Mouse (Mus musculus) ES-E14 (cell line): ENCODE data around the gene Nos1. TPM values are rescaled to one million over a fixed set of nuclear protein-coding genes. Genes with fewer than 3 reads are reported as not detected.

ENCODE experiments used
- DNase-seq: peaks from one replicate; pipeline ENCODE4 v3.0.0-alpha.2; 2013; ENCODE audit warnings: low read depth, low spot score
- H3K27ac ChIP-seq: 2 replicates; pipeline ENCODE4 v1.5.1; 2012; ENCODE audit warnings: low read depth, mild to moderate bottlenecking, low read length, moderate library complexity, mixed read lengths; ENCODE audit not compliant: poor library complexity, insufficient read depth, severe bottlenecking
- H3K36me3 ChIP-seq: 2 replicates; pipeline ENCODE4 v1.6.1; 2012; ENCODE audit warnings: mild to moderate bottlenecking, low read length, moderate library complexity, mixed read lengths; ENCODE audit not compliant: control insufficient read depth, poor library complexity, insufficient read depth, severe bottlenecking
- H3K4me1 ChIP-seq, 2 experiments: fragments of 150-350 bp in 1 of 2; sonication (generic) in 1 of 2; 2 replicates each; pipeline ENCODE4 v1.6.1; 2012; ENCODE audit warnings: low read length in 2 of 2, mild to moderate bottlenecking in 1 of 2, mixed read lengths in 1 of 2; ENCODE audit not compliant: control insufficient read depth in 2 of 2, insufficient read depth in 2 of 2, poor library complexity in 1 of 2
- H3K4me3 ChIP-seq, 2 experiments: fragments of 150-350 bp in 1 of 2; sonication (generic) in 1 of 2; 2 replicates each; pipeline ENCODE4 v1.5.1; 2012; ENCODE audit warnings: low read length in 2 of 2, low read depth in 1 of 2, mild to moderate bottlenecking in 1 of 2, mixed read lengths in 1 of 2; ENCODE audit not compliant: insufficient read depth in 1 of 2, poor library complexity in 1 of 2, severe bottlenecking in 1 of 2
- H3K9ac ChIP-seq: 2 replicates; pipeline ENCODE4 v1.6.1; 2012; ENCODE audit warnings: low read depth, mild to moderate bottlenecking, low read length, mixed read lengths; ENCODE audit not compliant: poor library complexity, insufficient read depth, severe bottlenecking
- H3K9me3 ChIP-seq: fragments of 150-350 bp; sonication (generic); 2 replicates; pipeline ENCODE4 v1.6.1; 2012; ENCODE audit warnings: low read depth, mild to moderate bottlenecking, low read length; ENCODE audit not compliant: control insufficient read depth, insufficient read depth
- CHD2 ChIP-seq: IDR thresholded peaks from 2 replicates; pipeline ENCODE4 v1.6.1; 2014; ENCODE audit warnings: mild to moderate bottlenecking, low read depth, low read length, inconsistent platforms
- HCFC1 ChIP-seq: IDR thresholded peaks from 2 replicates; pipeline ENCODE4 v1.6.1; 2012; ENCODE audit warnings: low read length, inconsistent platforms, borderline replicate concordance; ENCODE audit not compliant: insufficient read depth
- MAFK ChIP-seq: IDR thresholded peaks from 2 replicates; pipeline ENCODE4 v1.6.1; 2014; ENCODE audit warnings: mild to moderate bottlenecking, low read depth, low read length, inconsistent platforms; ENCODE audit not compliant: insufficient read depth
- ZC3H11A ChIP-seq: IDR thresholded peaks from 2 replicates; pipeline ENCODE4 v1.6.1; 2012; ENCODE audit warnings: low read depth, mild to moderate bottlenecking, inconsistent platforms, low read length, borderline replicate concordance
- ZNF384 ChIP-seq: IDR thresholded peaks from 2 replicates; pipeline ENCODE4 v1.6.1; 2012; ENCODE audit warnings: low read depth, low read length, inconsistent platforms
- in situ Hi-C, 2 experiments: fragments of 600-800 bp; cut with MboI; formaldehyde crosslinking; loops; one replicate each; pipeline ENCODE4 v1.15.1; 2025; ENCODE audit warnings: low sequenced_read_pairs in 2 of 2, inconsistent platforms in 1 of 2; ENCODE audit not compliant: unreplicated experiment in 2 of 2
- total RNA-seq: library from RNA; depleted of rRNA; stranded (reverse); fragments of 300-350 nt; gene quantifications from 2 replicates; pipeline ENCODE4 v1.2.3, GENCODE M21; 2012; rRNA removed

Nos1 gene
- 3.4 and 3.6 TPM in 2 replicates for total RNA-seq

DNA sequence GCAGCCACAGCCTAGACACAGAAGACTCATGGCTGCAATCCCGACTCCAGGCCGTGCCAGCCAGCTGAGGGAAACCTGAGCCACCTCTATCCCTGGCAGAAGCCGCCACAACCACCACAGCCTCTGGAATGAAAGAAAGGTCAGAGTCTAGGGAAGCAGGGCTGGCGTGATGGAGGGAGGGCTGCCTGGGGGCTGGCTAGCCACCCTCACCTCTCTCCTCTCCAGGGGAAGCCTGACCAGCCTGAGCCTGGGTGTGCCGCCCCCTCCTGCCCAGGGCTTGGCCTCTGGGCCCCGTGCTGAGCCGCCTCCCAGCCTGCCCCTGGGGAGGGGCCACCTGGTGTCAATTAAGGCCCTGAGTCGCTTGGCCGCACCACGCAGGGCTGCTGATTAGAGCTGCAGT is at the start of gene Nos1:
Nos1 (plus strand) TSS at position 352 of the 400 bp plus-strand sequence.
- Histone ChIP-seq H3K4me3 (no peak within 1 kb of the TSS), H3K9ac (no peak within 1 kb of the TSS), H3K9me3 (no peaks in the 10 kb centered on the region), H3K27ac (no peak within 1 kb of the TSS), H3K4me1 (no peaks in the 10 kb centered on the region), H3K36me3 (no peaks in the 10 kb centered on the region)
- in situ Hi-C loops = no loop called here
- DNase-seq = no peak
- TF ChIP-seq CHD2 (no peak), ZNF384 (no peak), ZC3H11A (no peak), HCFC1 (no peak), MAFK (no peak)

DNA sequence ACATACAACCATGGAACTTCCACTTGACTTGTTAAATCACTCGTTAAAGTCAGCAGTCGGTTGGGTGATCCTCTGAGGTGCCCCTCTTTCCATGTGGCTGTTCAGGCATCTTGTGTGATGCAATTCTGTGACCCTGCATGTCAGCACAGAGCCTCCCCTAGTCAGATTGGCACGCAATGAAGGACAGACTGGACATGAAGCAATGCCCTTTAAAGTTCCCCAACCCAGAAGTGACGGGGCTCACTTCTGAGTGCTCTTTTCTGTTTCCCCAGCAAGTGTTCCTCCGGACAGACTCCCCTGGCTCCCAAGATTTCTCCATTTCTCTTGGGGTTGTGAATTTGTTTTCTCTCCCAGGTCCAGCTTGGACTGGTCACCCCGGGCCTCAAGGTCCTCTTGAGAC is 49.5 kb upstream of the Nos1 start:
- Histone ChIP-seq H3K36me3 (no peaks in the 10 kb centered on the region), H3K4me1 (no peaks in the 10 kb centered on the region), H3K9ac (no peak overlapping the region), H3K9me3 (no peaks in the 10 kb centered on the region), H3K27ac (no peak overlapping the region), H3K4me3 (no peak overlapping the region)
- in situ Hi-C loops = no loop called here
- DNase-seq = no peak
- TF ChIP-seq ZNF384 (no peak), HCFC1 (no peak), CHD2 (no peak), MAFK (no peak), ZC3H11A (no peak)

DNA sequence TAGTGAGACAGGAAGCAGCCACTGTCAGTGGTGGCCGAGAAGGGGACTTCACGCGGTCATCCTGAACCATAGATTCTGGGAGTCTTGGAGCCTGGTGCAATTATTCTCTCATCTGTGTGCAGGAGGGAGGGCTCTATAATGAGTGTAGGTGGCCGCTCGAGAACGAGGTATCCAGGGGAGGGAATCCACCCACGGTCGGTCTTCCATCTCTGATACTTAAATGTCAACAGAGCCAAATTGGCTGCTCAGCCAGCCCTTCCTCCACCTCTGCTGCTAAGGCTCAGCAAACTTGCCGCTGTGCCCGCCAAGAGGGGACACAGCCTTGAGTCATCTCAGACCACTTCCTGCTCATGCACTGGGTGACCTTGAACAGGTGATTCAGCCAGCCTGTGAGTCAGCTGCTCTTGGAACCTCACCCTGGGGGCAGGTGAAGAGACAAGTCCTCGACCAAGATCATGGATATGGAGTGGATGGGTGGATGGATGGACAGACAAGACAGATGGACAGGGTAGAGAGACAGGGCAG is 36.1 kb upstream of the Nos1 start:
- in situ Hi-C loops = no loop called here
- Histone ChIP-seq H3K4me1 (no peaks in the 10 kb centered on the region), H3K4me3 (no peak overlapping the region), H3K36me3 (no peaks in the 10 kb centered on the region), H3K9me3 (no peaks in the 10 kb centered on the region), H3K27ac (no peak overlapping the region), H3K9ac (no peak overlapping the region)
- no peak for DNase-seq
- TF ChIP-seq ZC3H11A (no peak), ZNF384 (no peak), MAFK (no peak), HCFC1 (no peak), CHD2 (no peak)

DNA sequence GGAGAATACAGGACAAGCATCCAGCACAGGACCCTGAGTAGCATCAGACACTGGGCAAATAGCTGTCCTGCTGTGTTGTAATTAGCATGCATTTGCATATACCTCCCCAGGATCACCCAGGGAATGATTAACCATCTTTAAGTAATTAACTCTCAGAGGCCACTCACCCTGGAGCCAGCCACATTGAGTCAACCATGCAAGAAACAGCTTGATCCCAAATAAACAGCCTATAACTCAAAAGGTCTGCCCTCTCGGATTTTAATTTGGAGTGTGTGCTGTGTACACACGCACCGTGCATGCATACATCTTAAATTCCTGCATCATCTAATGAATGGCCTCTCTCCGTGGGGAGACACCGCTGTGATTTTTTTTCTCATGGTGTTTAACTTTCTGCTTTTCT is 31.5 kb upstream of the Nos1 start:
- Histone ChIP-seq H3K9me3 (no peaks in the 10 kb centered on the region), H3K27ac (no peak overlapping the region), H3K4me3 (no peak overlapping the region), H3K4me1 (no peaks in the 10 kb centered on the region), H3K9ac (no peak overlapping the region), H3K36me3 (no peaks in the 10 kb centered on the region)
- in situ Hi-C loops = no loop called here
- no peak for DNase-seq
- TF ChIP-seq MAFK = no peak
- TF ChIP-seq ZC3H11A = no peak
- TF ChIP-seq HCFC1 = no peak
- TF ChIP-seq CHD2 = no peak
- TF ChIP-seq ZNF384 = no peak
